Mouse (Mus musculus) gastrocnemius, adult 8-10 months (tissue): ENCODE measurements around the gene Riox1. TPM values are rescaled to one million over a fixed set of nuclear protein-coding genes. Genes with fewer than 3 reads are reported as not detected.

Experiments
- DNase-seq, 2 experiments: peaks; one replicate each; pipeline ENCODE4 v3.0.0; 2022; ENCODE audit warnings: low spot score in 2 of 2
- total RNA-seq, 4 experiments: library from RNA; stranded (reverse); gene quantifications; 2 replicates each; pipeline ENCODE4 v1.2.4; 2022

The Riox1 gene
- total RNA-seq, 4 experiments from 2014 or later: 2.8 to 4.0 (median 3.3) TPM

GRCm38 (mm10) chr12:83949776-83950492 lies 474 bp upstream of the Riox1 start:
- no peak for DNase-seq

- no peak for DNase-seq
Measured at GRCm38 (mm10) chr12:83950840-83951701, 663 bp downstream of the Riox1 start.

GRCm38 (mm10) chr12:83951711-83952575 lies 1.5 kb downstream of the Riox1 start:
- no peak for DNase-seq

- no peak for DNase-seq
Measured at GRCm38 (mm10) chr12:83958278-83958677, 7.9 kb downstream of the Riox1 start.

- no peak for DNase-seq
Measured at GRCm38 (mm10) chr12:83965235-83965634, 14.8 kb downstream of the Riox1 start.

GRCm38 (mm10) chr12:83972117-83972516 lies 21.7 kb downstream of the Riox1 start:
- no peak for DNase-seq

- DNase-seq: no peak
Measured at GRCm38 (mm10) chr12:83978862-83979261, 28.5 kb downstream of the Riox1 start.

- no peak for DNase-seq
Measured at GRCm38 (mm10) chr12:83981615-83982014, 31.2 kb downstream of the Riox1 start.

GRCm38 (mm10) chr12:83984752-83985151 lies 34.3 kb downstream of the Riox1 start, which contains the start of gene Heatr4:
Heatr4 (minus strand) TSS chr12:83984852.
- no peak for DNase-seq

- DNase-seq: no peak
Measured at GRCm38 (mm10) chr12:83987242-83987582, 36.8 kb downstream of the Riox1 start.

GRCm38 (mm10) chr12:83987583-83988441 lies 37.4 kb downstream of the Riox1 start, which contains the start of gene Acot2:
Acot2 (plus strand) TSS chr12:83987861.
- DNase-seq: peak; percentile 59 to 61

GRCm38 (mm10) chr12:83988483-83988882 lies 38.1 kb downstream of the Riox1 start:
- no peak for DNase-seq

GRCm38 (mm10) chr12:83989378-83989777 lies 39.0 kb downstream of the Riox1 start:
- DNase-seq: no peak

- DNase-seq: no peak
Measured at GRCm38 (mm10) chr12:83997221-83997620, 46.8 kb downstream of the Riox1 start.

- no peak for DNase-seq
Measured at GRCm38 (mm10) chr12:83998341-83999107, 48.1 kb downstream of the Riox1 start.

GRCm38 (mm10) chr12:83999237-83999636 lies 48.8 kb downstream of the Riox1 start:
- peak; percentile 21 to 48 for DNase-seq

- no peak for DNase-seq
Measured at GRCm38 (mm10) chr12:84000418-84000817, 50.0 kb downstream of the Riox1 start.
